Mouse (Mus musculus) adipocyte (in vitro differentiated cells): ENCODE data around the gene Cdc34.

Experiments
- DNase-seq: peaks from one replicate; pipeline ENCODE4 v3.0.0-alpha.2; 2016; ENCODE audit warnings: low spot score

Cdc34 gene

DNA sequence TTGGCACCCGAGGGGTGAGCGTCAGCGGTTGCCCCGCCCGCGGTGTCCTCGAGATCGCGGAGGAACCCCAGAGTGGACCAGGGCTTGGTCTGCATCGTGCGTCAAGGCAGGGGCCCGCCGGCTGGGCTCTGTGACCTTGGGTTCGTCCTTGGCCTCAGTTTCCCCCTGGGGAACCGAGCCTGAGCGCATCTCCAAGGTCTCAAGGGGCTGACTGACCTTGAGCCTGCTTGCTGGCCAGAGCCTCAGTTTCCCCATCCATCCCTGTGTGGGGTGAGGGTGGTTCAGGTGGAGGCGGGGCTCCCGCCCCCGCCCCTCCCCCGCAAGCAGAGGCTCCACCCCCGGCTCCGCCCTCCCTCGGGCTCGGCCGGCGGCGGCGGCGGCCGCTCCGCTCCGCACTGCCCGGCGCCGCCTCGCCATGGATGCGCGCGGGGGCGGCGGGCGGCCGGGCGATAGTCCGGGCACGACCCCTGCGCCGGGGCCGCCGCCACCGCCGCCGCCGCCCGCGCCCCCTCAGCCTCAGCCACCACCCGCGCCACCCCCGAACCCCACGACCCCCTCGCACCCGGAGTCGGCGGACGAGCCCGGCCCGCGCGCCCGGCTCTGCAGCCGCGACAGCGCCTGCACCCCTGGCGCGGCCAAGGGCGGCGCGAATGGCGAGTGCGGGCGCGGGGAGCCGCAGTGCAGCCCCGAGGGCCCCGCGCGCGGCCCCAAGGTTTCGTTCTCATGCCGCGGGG is 34.4 kb downstream of the Cdc34 start, which contains the start of gene Hcn2:
Hcn2 (plus strand) TSS at position 381 of the 734 bp plus-strand sequence.
- DNase-seq: no peak

DNA sequence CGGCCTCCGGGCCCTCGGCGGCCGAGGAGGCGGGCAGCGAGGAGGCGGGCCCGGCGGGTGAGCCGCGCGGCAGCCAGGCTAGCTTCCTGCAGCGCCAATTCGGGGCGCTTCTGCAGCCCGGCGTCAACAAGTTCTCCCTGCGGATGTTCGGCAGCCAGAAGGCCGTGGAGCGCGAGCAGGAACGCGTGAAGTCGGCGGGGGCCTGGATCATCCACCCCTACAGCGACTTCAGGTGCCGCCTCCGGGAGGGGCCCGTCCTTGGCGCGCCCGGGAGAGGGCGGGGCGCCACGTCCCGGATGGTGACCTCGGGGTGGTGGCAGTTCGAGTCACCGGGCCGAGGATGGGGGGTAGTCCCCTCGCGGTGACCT is 35.0 kb downstream of the Cdc34 start:
- DNase-seq: no peak

DNA sequence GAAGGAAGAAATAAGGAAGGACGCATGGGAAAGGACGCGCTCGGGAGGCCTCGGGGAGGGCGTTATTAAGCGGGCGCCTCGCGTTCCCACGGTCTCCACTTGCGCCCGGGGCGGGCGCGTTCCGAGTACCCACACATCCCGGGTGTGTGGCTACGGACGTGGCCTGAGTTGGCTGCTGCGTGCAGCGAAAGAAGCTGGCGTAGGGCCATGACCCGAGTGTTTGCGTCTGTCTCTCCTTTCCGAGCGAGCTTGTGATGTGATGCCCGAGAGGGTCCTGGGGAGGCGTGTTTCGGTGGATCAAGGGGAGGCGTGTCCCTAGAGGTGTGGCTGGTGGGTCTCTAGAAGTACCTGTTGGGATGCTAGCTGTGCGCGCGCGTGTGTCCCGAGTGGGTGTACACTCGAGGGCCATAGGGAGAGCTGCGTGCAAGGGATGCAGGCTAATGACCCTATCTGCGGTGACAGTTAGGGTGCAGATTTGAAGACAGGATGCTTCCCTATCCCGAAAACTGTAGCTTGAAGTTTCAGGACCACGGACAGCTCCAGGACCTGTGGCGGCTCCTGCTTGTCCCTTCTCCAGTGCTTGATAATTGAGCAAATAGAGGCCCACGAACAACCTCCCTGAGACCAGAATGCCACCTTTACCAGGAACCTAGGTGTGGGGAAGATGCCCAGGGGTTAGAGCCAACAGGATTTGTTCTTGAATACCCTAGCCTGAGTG is 35.8 kb downstream of the Cdc34 start:
- peak; percentile 83 for DNase-seq

DNA sequence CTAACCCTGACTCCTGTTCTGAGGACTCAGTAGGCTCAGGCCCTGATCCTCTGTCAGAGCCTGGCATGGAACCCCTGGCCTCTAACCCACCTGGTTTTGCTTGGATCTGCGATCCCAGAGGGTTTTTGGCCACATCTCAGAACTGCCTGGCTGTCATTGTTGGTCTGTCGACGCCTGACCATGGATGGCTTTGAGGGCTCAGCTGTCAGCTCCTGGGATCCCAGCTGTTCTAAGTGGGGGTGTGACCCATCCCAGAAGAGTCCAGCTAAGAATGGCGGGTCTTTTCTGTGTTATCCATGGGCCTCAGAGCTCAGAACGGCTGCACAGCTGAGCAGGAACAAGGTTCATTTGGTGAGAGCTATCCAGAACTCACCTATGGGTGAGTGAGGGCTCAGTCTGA is 39.1 kb downstream of the Cdc34 start:
- DNase-seq: no peak

DNA sequence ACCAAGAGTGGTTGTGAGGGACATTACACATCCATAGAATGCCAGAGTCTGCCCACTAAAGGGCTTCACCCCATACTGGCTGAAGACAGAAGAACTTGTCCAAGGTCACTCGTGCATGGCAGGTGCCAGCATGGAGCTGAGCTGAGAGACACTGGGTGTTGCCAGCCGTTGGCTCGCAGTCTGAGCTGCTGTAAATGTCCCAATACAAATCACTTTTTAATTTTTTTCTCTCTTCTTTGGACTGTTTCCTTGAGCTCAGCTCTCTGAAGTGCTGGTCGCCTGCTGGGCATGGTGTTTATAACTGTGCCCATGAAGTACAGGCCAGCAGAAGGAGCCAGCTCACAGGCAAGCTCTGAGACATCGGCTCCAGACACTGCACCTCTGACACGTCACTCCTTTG is 41.1 kb downstream of the Cdc34 start:
- peak; percentile 33 for DNase-seq

DNA sequence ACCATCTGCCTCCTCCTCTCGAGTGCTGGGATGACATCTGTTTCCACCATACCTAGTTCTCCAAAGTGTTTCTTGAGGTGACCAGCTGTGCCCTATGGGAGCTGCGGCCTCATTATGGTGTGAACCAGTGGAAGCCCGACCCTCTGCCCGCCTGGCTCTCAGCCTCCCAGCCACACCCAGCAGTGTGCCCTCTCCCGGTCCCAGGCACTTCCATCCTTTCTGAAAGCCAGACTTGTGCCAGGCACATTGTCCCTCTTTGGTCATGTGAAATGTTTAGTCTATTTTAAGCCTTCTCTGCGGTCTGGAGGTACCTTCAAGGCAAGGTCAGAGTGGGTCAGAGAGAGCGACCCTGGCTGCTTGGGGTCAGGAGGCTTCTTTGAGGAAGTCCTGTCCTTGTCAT is 41.7 kb downstream of the Cdc34 start:
- DNase-seq: no peak

DNA sequence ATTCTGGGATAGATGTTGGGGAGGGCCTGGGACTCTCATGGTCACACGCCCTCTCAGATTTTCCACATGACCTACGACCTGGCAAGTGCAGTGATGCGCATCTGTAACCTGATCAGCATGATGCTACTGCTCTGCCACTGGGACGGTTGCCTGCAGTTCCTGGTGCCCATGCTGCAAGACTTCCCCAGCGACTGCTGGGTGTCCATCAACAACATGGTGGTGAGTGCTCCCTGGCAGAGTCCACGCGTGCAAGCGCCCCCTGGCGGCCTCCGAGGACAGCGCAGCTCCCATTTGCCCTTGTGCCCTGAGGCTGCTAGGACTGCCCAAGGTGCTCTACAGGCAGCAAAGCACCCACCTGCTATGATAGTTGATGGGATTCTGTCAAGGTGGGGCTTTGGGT is 44.1 kb downstream of the Cdc34 start:
- no peak for DNase-seq

DNA sequence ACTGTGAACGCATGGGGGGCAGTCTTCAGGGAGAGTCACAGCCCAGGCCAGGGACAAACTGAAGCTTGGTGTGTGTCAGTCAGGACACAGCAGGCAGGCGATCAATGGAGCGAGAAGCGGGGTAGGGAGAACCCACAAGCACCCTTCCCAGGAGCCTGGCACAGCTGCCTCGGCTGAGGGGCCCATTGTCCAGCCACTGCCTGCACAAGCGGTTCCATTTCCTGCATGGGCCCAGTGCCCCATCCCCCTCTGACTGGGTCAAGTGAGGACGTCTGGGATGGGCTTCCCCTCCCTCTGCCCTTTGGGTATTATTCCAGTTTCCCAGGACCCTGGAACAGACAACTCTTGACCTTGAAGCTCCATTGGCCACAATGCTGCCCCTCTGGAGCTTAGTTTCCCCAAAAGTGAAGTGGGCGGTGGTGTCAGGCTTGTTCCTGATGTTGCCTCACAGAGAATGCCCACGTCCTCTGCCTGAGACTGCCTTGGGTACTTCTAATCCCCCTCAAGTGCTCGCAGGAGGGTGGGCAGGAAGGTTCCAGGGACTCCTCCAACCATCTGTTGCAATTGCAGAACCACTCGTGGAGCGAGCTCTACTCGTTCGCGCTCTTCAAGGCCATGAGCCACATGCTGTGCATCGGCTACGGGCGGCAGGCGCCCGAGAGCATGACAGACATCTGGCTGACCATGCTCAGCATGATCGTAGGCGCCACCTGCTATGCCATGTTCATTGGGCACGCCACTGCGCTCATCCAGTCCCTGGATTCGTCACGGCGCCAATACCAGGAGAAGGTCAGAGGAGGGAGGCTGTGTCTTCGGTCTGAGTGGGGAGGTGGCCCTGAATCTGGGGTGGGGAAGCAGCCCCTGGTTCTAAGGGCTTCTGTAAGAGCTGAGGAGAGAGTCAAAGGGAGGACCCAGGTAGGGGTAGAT is 46.6 kb downstream of the Cdc34 start:
- no peak for DNase-seq

DNA sequence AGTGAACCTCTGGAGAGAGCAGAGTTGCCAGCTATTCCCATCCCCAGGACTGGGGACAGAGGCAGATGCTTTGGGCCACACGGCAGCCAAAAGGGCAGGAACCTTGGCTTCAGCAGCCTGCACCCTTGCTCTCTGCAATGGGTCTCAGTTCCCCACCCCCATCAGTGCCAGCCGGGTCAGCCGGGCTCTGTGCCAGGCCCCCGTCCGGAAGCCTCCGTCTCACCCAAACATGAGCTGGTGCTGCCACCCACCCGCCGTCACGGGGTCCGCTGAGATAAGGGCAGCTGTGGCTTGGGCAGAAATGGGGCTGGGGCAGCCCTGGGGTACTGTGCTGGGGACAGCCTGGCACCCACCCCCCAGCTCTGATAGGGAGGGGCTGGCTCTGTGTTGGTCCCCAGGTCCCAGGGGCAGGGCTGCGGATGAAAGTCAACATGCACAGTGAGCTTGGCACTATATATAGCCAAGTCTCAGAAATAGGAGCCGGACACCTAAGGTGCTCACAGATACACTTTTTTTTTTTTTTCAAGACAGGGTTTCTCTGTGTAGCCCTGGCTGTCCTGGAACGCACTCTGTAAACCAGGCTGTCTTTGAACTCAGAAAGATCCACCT is 47.5 kb downstream of the Cdc34 start:
- no peak for DNase-seq

DNA sequence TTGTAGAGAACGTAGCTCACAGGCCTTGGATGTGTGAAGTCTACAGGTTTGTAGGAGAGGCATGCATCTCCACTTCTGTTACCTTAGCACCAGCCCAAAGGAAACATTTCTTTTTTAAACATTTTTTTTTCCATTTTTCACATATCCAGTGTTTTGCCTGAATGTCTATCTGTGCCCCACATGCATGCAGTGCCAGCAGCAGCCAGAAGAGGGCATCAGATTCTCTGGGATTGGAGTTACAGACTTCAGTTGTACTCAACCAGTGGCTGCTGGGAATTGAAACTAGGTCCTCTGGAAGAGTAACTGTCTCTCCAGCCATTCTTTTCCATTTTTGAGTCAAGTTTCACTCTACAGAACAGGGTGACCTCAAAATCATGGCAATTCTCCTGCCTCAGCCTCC is 50.5 kb downstream of the Cdc34 start:
- DNase-seq: peak; percentile 23

DNA sequence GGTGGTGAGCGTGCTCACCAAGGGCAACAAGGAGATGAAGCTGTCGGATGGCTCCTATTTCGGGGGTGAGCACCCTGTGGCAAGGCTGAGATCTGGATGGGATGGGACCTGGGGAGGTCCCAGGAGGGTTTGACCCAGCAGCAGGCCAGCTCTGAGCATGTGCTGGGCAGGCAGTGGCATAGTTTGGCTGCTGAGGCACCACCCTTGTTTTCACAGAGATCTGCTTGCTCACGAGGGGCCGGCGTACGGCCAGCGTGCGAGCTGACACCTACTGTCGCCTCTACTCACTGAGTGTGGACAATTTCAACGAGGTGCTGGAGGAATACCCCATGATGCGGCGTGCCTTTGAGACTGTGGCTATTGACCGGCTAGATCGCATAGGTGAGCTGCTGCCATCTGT is 51.9 kb downstream of the Cdc34 start:
- no peak for DNase-seq

DNA sequence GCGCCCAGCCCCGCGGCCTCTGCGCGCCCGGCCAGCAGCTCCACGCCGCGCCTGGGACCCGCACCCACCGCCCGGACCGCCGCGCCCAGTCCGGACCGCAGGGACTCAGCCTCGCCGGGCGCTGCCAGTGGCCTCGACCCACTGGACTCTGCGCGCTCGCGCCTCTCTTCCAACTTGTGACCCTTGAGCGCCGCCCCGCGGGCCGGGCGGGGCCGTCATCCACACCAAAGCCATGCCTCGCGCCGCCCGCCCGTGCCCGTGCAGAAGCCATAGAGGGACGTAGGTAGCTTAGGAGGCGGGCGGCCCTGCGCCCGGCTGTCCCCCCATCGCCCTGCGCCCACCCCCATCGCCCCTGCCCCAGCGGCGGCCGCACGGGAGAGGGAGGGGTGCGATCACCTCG is 53.4 kb downstream of the Cdc34 start:
- no peak for DNase-seq

DNA sequence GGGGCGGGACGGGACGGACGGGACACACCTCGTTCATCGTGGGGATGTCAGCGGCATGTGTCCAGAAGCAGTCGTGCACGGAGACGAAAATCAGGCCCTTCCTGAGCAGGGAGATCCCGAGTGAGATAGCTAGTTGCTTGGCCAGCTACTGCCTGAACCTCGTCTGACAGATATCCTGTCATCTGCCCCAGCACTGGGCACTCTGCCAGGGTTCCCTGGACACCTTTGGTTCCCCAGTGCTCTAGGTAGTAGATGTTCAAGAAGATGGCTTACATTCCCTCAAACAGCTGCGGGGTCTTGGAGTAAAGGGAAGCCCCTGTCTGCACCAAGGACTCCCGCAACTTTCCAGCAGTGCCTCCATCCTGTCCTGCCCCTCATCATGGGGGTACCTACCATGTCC is 54.7 kb downstream of the Cdc34 start:
- DNase-seq: no peak
